Mouse (Mus musculus): ENCODE data around the gene Bmp8a.

DNA sequence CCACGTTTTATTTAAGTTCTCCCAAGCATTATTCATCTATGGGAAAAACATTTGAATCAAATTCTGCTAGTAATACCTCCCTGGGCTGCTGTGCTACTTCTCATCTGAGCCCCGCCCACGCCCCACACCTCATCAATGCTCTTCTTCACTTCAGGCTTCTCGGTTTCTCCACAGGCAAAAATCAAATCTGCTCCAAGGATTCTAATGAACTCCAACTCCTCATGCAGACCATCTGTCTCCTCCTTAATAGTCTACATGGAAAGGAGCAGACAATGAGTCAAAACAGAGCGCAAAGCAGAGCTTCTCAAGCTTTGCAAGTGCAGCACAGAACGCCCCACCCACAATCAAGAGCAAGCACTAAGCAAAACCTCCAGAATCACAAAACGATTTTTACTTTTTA lies 40.1 kb upstream of the Bmp8a start:
- TF ChIP-seq CTCF (IDR thresholded peaks at IDR 0.05; ENCODE audit: control insufficient read depth, insufficient read depth, insufficient replicate concordance, low read depth, low read length): no peak
- TF ChIP-seq POLR2A (IDR thresholded peaks at IDR 0.05; ENCODE audit: control insufficient read depth, low read depth, low read length): no peak

All from testis, adult 2 months (tissue).